Mouse (Mus musculus) retina, embryonic 14.5 days (tissue): Measurements from ENCODE around the gene Tifa.

Experiments used
- DNase-seq: peaks from one replicate; pipeline ENCODE4 v3.0.0-alpha.2; 2015; ENCODE audit warnings: low spot score

The Tifa gene

GRCm38 (mm10) chr3:127788038-127788437 is 1.6 kb upstream of the Tifa start:
- no peak for DNase-seq

- no peak for DNase-seq
These were observed 686 bp upstream of the Tifa start for GRCm38 (mm10) chr3:127788919-127789318.

- DNase-seq, result peak; percentile 67
These were observed 840 bp downstream of the Tifa start for GRCm38 (mm10) chr3:127790234-127791055.

- peak; percentile 29 for DNase-seq
These were observed 1.5 kb downstream of the Tifa start for GRCm38 (mm10) chr3:127791056-127791483.

- DNase-seq, result no peak
These were observed 2.3 kb downstream of the Tifa start for GRCm38 (mm10) chr3:127791595-127792561.

- no peak for DNase-seq
These were observed 3.4 kb downstream of the Tifa start for GRCm38 (mm10) chr3:127793022-127793421.

GRCm38 (mm10) chr3:127795762-127796161 is 6.2 kb downstream of the Tifa start:
- no peak for DNase-seq

GRCm38 (mm10) chr3:127796271-127796670 is 6.7 kb downstream of the Tifa start:
- DNase-seq, result no peak

GRCm38 (mm10) chr3:127801162-127801561 is 11.6 kb downstream of the Tifa start:
- no peak for DNase-seq

- DNase-seq, result no peak
These were observed 13.2 kb downstream of the Tifa start for GRCm38 (mm10) chr3:127802814-127803213.

- DNase-seq, result no peak
These were observed 14.8 kb downstream of the Tifa start for GRCm38 (mm10) chr3:127804439-127804838.

GRCm38 (mm10) chr3:127805071-127805470 is 15.5 kb downstream of the Tifa start:
- no peak for DNase-seq

- DNase-seq, result no peak
These were observed 16.4 kb downstream of the Tifa start for GRCm38 (mm10) chr3:127805991-127806390.

- no peak for DNase-seq
These were observed 18.2 kb downstream of the Tifa start for GRCm38 (mm10) chr3:127807846-127808245.

- DNase-seq, result no peak
These were observed 19.5 kb downstream of the Tifa start for GRCm38 (mm10) chr3:127809103-127809502.

GRCm38 (mm10) chr3:127817120-127817683 is 27.6 kb downstream of the Tifa start:
- no peak for DNase-seq

- no peak for DNase-seq
These were observed 29.4 kb downstream of the Tifa start for GRCm38 (mm10) chr3:127818694-127819663.

GRCm38 (mm10) chr3:127820400-127820799 is 30.8 kb downstream of the Tifa start:
- no peak for DNase-seq

GRCm38 (mm10) chr3:127821209-127821608 is 31.6 kb downstream of the Tifa start:
- DNase-seq, result no peak

- no peak for DNase-seq
These were observed 34.6 kb downstream of the Tifa start for GRCm38 (mm10) chr3:127823886-127824863.
